ENCODE assay signal across 10 mouse cellular contexts in genomic region chr3:62924441-62924840, GRCm38 (mm10).
DNase-seq lines count a peak whose midpoint lies in the region; ATAC-seq lines count a peak whose summit lies in the region.
"Had no signal": no experiment of that assay in that cellular context is flagged by ENCODE, and none has a peak within 500 bp of the region (broad histone marks: within the 10 kb centered on the region; RNA-seq: fewer than 3 reads in every experiment).

No protein-coding gene starts in this region.

- ATAC-seq in megakaryocyte, adult 5-6 weeks (ENCODE audit: poor library complexity, severe bottlenecking), result no peak
- ATAC-seq: liver, postnatal 0 days had no signal

- peak; percentile 9 for DNase-seq in adrenal gland, postnatal 14 days
- DNase-seq in adrenal gland, postnatal 36 days, result no peak
- DNase-seq in kidney, postnatal 10 days, result peak; percentile 22
- DNase-seq in kidney, adult 11 months, result no peak
- DNase-seq in R1 (ENCODE audit: low read depth, low spot score), result peak; percentile 56
- DNase-seq in left cerebral cortex, postnatal 25 days (ENCODE audit: low spot score in 2 of 2), result peak; percentile 32 to 75
- no peak for DNase-seq in spleen, adult 18-20 months
- DNase-seq: cerebellum, adult 11-12 months; liver, postnatal 0 days had no signal

- intact Hi-C loops in left cerebral cortex, postnatal 25 days (cut with DNase I), result loop anchor here (2.0 kb wide), 2 partner anchors 614 to 944 kb away; no protein-coding TSS in a partner anchor

Comparison
In these comparisons a context has a peak if more than half of its experiments do, and no peak if none do; other contexts are left out.
1. DNase-seq: peak in adrenal gland, postnatal 14 days (single experiment), kidney, postnatal 10 days (single experiment), R1 (single experiment) and left cerebral cortex, postnatal 25 days (2 of 2); none in adrenal gland, postnatal 36 days (0 of 2), kidney, adult 11 months (single experiment) and spleen, adult 18-20 months (0 of 2).